8 mouse cellular contexts compared by ENCODE assay signal in the genomic region with DNA sequence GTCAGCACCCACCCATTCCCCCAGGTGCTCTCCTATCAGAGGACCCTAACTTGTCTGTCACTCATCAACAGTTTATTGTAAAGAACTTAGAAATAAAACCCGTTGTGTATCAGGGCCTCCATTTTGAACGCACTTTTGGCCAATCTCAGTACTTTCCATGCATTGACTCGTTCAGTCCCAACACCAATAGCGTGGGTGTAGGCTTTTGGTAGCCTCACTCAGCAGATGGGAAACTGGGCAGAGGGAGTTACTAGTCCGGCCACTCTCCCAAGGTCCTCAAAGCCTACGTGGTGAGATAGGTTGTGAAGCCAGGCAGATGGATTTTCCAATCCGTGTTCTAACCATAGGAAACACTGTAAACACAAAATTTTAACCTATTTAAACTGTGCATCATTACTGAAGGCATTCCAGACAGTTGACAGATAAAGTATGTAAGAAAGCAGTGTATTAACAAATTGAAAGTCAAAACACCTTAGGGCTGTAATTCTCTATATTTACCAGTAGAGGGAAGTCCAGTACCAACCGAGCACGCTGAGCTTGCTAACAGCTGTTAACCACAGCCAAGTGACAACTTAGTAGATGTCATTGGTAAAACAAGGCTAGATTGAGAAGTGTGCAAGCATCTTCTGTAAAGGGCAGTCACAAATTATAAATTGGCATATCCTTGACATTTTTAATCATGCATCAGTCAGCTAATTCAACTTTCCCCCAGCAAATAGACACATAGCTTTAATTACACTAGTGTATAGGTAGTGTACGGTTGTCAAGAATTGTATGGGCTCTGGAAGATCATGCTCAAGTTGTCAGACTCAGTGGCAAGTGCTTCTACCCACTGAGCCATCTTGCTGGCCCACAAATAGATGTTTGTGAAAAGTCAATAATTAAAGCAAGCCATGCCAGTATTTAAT. TPM values are rescaled to one million over a fixed set of nuclear protein-coding genes. Genes with fewer than 3 reads are reported as not detected.
A peak's percentile ranks its signal among the peaks of the same experiment; 100 is the strongest.
DNase-seq lines count a peak whose midpoint lies in the region; TF ChIP-seq lines count a peak whose summit lies in the region.

No protein-coding gene starts in this region.

- DNase-seq in adrenal gland, postnatal 14 days, result peak; percentile 48
- DNase-seq in adrenal gland, postnatal 4 days (ENCODE audit: low spot score in 2 of 2), result no peak
- DNase-seq in layer of hippocampus, adult 2 months (ENCODE audit: low spot score in 2 of 2), result no peak
- no peak for DNase-seq in layer of hippocampus, adult 9-11 months
- peak; percentile 66 for DNase-seq in embryo, embryonic 10.5 days (ENCODE audit: low spot score)
- peak; percentile 44 for DNase-seq in mesoderm, embryonic 11.5 days (ENCODE audit: low read depth, low spot score)
- no peak for DNase-seq in adrenal gland, postnatal 10 days
- DNase-seq in left cerebral cortex, postnatal 10 days (ENCODE audit: extremely low spot score in 1 of 2, low spot score in 2 of 2), result no peak

- intact Hi-C loops in left cerebral cortex, postnatal 10 days (cut with DNase I), result loop anchor here (5.0 kb wide), 2 partner anchors 566 to 586 kb away; no protein-coding TSS in a partner anchor

- no peak overlapping the region for H3K27ac ChIP-seq in layer of hippocampus, adult 2 months

- H3K4me3 ChIP-seq in layer of hippocampus, adult 2 months, result no peak overlapping the region

- peak; percentile 97 for TF ChIP-seq CTCF in layer of hippocampus, adult 2 months (conservative IDR thresholded peaks at IDR 0.05)

RNA-seq across cellular contexts. Expression of a gene that starts 14.2 kb away (rescaled TPM):
- total RNA-seq in adrenal gland, postnatal 14 days (2021), result 2.0 and 2.7 TPM in 2 replicates
- 1 to 10 TPM; 3.3 to 3.5 TPM for total RNA-seq in adrenal gland, postnatal 4 days (2021)
- under 1 TPM; 0.49 to 0.67 TPM for total RNA-seq in layer of hippocampus, adult 2 months (2021)
- 1 to 10 TPM; 2.6 to 2.8 TPM for total RNA-seq in adrenal gland, postnatal 10 days (2021)
- 1 to 10 TPM in 1 of 2 experiments, under 1 TPM in 1; 0.84 to 1.1 TPM for total RNA-seq in left cerebral cortex, postnatal 10 days (2021)

RNA-seq across cellular contexts. Expression of a gene that starts 49.5 kb away (rescaled TPM):
- total RNA-seq in adrenal gland, postnatal 14 days (2021), result 125 and 138 TPM in 2 replicates
- 100 to 1,000 TPM; 182 to 204 TPM for total RNA-seq in adrenal gland, postnatal 4 days (2021)
- total RNA-seq in layer of hippocampus, adult 2 months (2021), result 100 to 1,000 TPM; 139 to 143 TPM
- total RNA-seq in adrenal gland, postnatal 10 days (2021), result 100 to 1,000 TPM; 103 to 119 TPM
- total RNA-seq in left cerebral cortex, postnatal 10 days (2021), result 100 to 1,000 TPM; 134 to 135 TPM

Comparison
In these comparisons a context has a peak if more than half of its experiments do, and no peak if none do; other contexts are left out.
1. DNase-seq: peak in adrenal gland, postnatal 14 days (single experiment), embryo, embryonic 10.5 days (single experiment) and mesoderm, embryonic 11.5 days (single experiment); none in adrenal gland, postnatal 4 days (0 of 2), layer of hippocampus, adult 2 months (0 of 2), layer of hippocampus, adult 9-11 months (single experiment), adrenal gland, postnatal 10 days (single experiment) and left cerebral cortex, postnatal 10 days (0 of 2).